Mouse (Mus musculus) cortical plate, adult 2 months (tissue): ENCODE measurements around the gene Adamts18. TPM values are rescaled to one million over a fixed set of nuclear protein-coding genes. Genes with fewer than 3 reads are reported as not detected.

Experiments used
- H3K27ac ChIP-seq: fragments of 200-500 bp; 2 replicates; pipeline ENCODE4 v1.5.1; 2012; ENCODE audit warnings: low read length, control low read depth, inconsistent platforms; ENCODE audit not compliant: insufficient read depth
- H3K4me1 ChIP-seq: fragments of 200-500 bp; 2 replicates; pipeline ENCODE4 v1.6.1; 2011; ENCODE audit warnings: low read length; ENCODE audit not compliant: control insufficient read depth, insufficient read depth
- H3K4me3 ChIP-seq: fragments of 200-500 bp; 2 replicates; pipeline ENCODE4 v1.5.1; 2011; ENCODE audit warnings: mild to moderate bottlenecking, low read length, control low read depth; ENCODE audit not compliant: insufficient read depth
- CTCF ChIP-seq: fragments of 200-500 bp; IDR thresholded peaks from 2 replicates; pipeline ENCODE4 v1.5.1; 2011; ENCODE audit warnings: mild to moderate bottlenecking, control low read depth, low read length; ENCODE audit not compliant: insufficient read depth; ENCODE audit errors: extremely low read depth
- POLR2A ChIP-seq: fragments of 200-500 bp; IDR thresholded peaks from 2 replicates; pipeline ENCODE4 v1.6.1; 2011; ENCODE audit warnings: mild to moderate bottlenecking, low read length, control low read depth; ENCODE audit not compliant: insufficient read depth; ENCODE audit errors: extremely low read depth
- polyA plus RNA-seq: library from polyadenylated mRNA; depleted of rRNA; stranded (reverse); fragments of >200 nt; gene quantifications from 2 replicates; pipeline ENCODE4 v1.2.3, GENCODE M21; 2012; rRNA removed

Adamts18 gene
- polyA plus RNA-seq = 0.71 and 0.83 TPM in 2 replicates

GRCm38 (mm10) chr8:113848653-113849135 lies at the start of gene Adamts18:
Gene Adamts18, minus strand, starts transcription at chr8:113848738.
- TF ChIP-seq POLR2A = no peak
- TF ChIP-seq CTCF = no peak
- Histone ChIP-seq H3K4me3 (peak within 1 kb of the TSS; percentile 32), H3K4me1 (no peaks in the 10 kb centered on the region; the same call in 1 of the 2 replicates), H3K27ac (no peak within 1 kb of the TSS)

- Histone ChIP-seq H3K4me1 (no peaks in the 10 kb centered on the region), H3K4me3 (no peak overlapping the region), H3K27ac (no peak overlapping the region)
- TF ChIP-seq POLR2A (no peak), CTCF (no peak)
Observed at GRCm38 (mm10) chr8:113896446-113896845, 47.9 kb upstream of the Adamts18 start.

- H3K4me3 ChIP-seq = no peak overlapping the region
- no peak overlapping the region for H3K27ac ChIP-seq
- H3K4me1 ChIP-seq = no peaks in the 10 kb centered on the region
Observed at GRCm38 (mm10) chr8:113891376-113891775, 42.8 kb upstream of the Adamts18 start.

GRCm38 (mm10) chr8:113886509-113886908 lies 38.0 kb upstream of the Adamts18 start:
- TF ChIP-seq CTCF (no peak), POLR2A (no peak)
- H3K4me1 ChIP-seq = no peaks in the 10 kb centered on the region
- H3K27ac ChIP-seq = no peak overlapping the region
- H3K4me3 ChIP-seq = no peak overlapping the region

More at GRCm38 (mm10) chr8:113891376-113891775, 42.8 kb upstream of the Adamts18 start:
- TF ChIP-seq POLR2A (no peak), CTCF (no peak)

GRCm38 (mm10) chr8:113885101-113885500 lies 36.6 kb upstream of the Adamts18 start:
- H3K4me1 ChIP-seq = no peaks in the 10 kb centered on the region
- no peak overlapping the region for H3K4me3 ChIP-seq
- no peak for TF ChIP-seq POLR2A
- TF ChIP-seq CTCF = no peak
- no peak overlapping the region for H3K27ac ChIP-seq

- TF ChIP-seq POLR2A = no peak
- no peak for TF ChIP-seq CTCF
- no peak overlapping the region for H3K4me3 ChIP-seq
- H3K4me1 ChIP-seq = no peaks in the 10 kb centered on the region
- no peak overlapping the region for H3K27ac ChIP-seq
Observed at GRCm38 (mm10) chr8:113883994-113884393, 35.5 kb upstream of the Adamts18 start.

GRCm38 (mm10) chr8:113882558-113882957 lies 34.0 kb upstream of the Adamts18 start:
- H3K4me1 ChIP-seq = no peaks in the 10 kb centered on the region
- TF ChIP-seq CTCF (no peak), POLR2A (no peak)
- H3K27ac ChIP-seq = no peak overlapping the region
- no peak overlapping the region for H3K4me3 ChIP-seq

GRCm38 (mm10) chr8:113878411-113879006 lies 30.0 kb upstream of the Adamts18 start:
- H3K4me3 ChIP-seq = no peak overlapping the region
- TF ChIP-seq CTCF = no peak
- H3K27ac ChIP-seq = no peak overlapping the region
- no peaks in the 10 kb centered on the region for H3K4me1 ChIP-seq

- TF ChIP-seq CTCF = no peak
- TF ChIP-seq POLR2A = no peak
- Histone ChIP-seq H3K4me1 (no peaks in the 10 kb centered on the region), H3K4me3 (no peak overlapping the region), H3K27ac (no peak overlapping the region)
Observed at GRCm38 (mm10) chr8:113873446-113874120, 25.0 kb upstream of the Adamts18 start.

GRCm38 (mm10) chr8:113872436-113872835 lies 23.9 kb upstream of the Adamts18 start:
- H3K4me1 ChIP-seq = no peaks in the 10 kb centered on the region
- no peak overlapping the region for H3K27ac ChIP-seq
- no peak overlapping the region for H3K4me3 ChIP-seq
- TF ChIP-seq POLR2A (no peak), CTCF (no peak)
